Mouse (Mus musculus): ENCODE measurements around the gene Enpep.

Enpep gene

GRCm38 (mm10) chr3:129332586-129332985 lies at the start of gene Enpep:
Enpep (minus strand) TSS chr3:129332720.
- peak; percentile 83 for DNase-seq

GRCm38 (mm10) chr3:129379109-129379508 lies 46.6 kb upstream of the Enpep start:
- DNase-seq, result no peak

- DNase-seq, result no peak
Observed at GRCm38 (mm10) chr3:129375087-129375486, 42.6 kb upstream of the Enpep start.

- DNase-seq, result no peak
Observed at GRCm38 (mm10) chr3:129373108-129373507, 40.6 kb upstream of the Enpep start.

GRCm38 (mm10) chr3:129369491-129369890 lies 37.0 kb upstream of the Enpep start:
- no peak for DNase-seq

- no peak for DNase-seq
Observed at GRCm38 (mm10) chr3:129365919-129366318, 33.4 kb upstream of the Enpep start.

GRCm38 (mm10) chr3:129364818-129365390 lies 32.4 kb upstream of the Enpep start:
- DNase-seq, result peak; percentile 6

- DNase-seq, result no peak
Observed at GRCm38 (mm10) chr3:129363426-129363825, 30.9 kb upstream of the Enpep start.

GRCm38 (mm10) chr3:129358115-129358514 lies 25.6 kb upstream of the Enpep start:
- no peak for DNase-seq

- DNase-seq, result no peak
Observed at GRCm38 (mm10) chr3:129353901-129354300, 21.4 kb upstream of the Enpep start.

- DNase-seq, result no peak
Observed at GRCm38 (mm10) chr3:129351320-129351877, 18.9 kb upstream of the Enpep start.

GRCm38 (mm10) chr3:129347277-129347676 lies 14.8 kb upstream of the Enpep start:
- DNase-seq, result no peak

GRCm38 (mm10) chr3:129342767-129343166 lies 10.2 kb upstream of the Enpep start:
- DNase-seq, result no peak

GRCm38 (mm10) chr3:129341066-129341465 lies 8.5 kb upstream of the Enpep start:
- DNase-seq, result no peak

- DNase-seq, result no peak
Observed at GRCm38 (mm10) chr3:129338296-129339091, 6.0 kb upstream of the Enpep start.

- DNase-seq, result no peak
Observed at GRCm38 (mm10) chr3:129332142-129332541, 378 bp downstream of the Enpep start.

GRCm38 (mm10) chr3:129331427-129331826 lies 1.1 kb downstream of the Enpep start:
- no peak for DNase-seq

GRCm38 (mm10) chr3:129328056-129328455 lies 4.5 kb downstream of the Enpep start:
- DNase-seq, result no peak

- DNase-seq, result no peak
Observed at GRCm38 (mm10) chr3:129321585-129321984, 10.9 kb downstream of the Enpep start.

GRCm38 (mm10) chr3:129317032-129317729 lies 15.3 kb downstream of the Enpep start:
- DNase-seq, result no peak

GRCm38 (mm10) chr3:129313671-129314415 lies 18.7 kb downstream of the Enpep start:
- no peak for DNase-seq

- no peak for DNase-seq
Observed at GRCm38 (mm10) chr3:129313221-129313620, 19.3 kb downstream of the Enpep start.

- DNase-seq, result no peak
Observed at GRCm38 (mm10) chr3:129312511-129312910, 20.0 kb downstream of the Enpep start.

Data from kidney, adult 18-20 months (tissue).